Mouse (Mus musculus): ENCODE results near the gene Slc36a2. TPM values are rescaled to one million over a fixed set of nuclear protein-coding genes. Genes with fewer than 3 reads are reported as not detected.

Slc36a2 gene
- total and polyA plus RNA-seq, 3 experiments = not detected

DNA sequence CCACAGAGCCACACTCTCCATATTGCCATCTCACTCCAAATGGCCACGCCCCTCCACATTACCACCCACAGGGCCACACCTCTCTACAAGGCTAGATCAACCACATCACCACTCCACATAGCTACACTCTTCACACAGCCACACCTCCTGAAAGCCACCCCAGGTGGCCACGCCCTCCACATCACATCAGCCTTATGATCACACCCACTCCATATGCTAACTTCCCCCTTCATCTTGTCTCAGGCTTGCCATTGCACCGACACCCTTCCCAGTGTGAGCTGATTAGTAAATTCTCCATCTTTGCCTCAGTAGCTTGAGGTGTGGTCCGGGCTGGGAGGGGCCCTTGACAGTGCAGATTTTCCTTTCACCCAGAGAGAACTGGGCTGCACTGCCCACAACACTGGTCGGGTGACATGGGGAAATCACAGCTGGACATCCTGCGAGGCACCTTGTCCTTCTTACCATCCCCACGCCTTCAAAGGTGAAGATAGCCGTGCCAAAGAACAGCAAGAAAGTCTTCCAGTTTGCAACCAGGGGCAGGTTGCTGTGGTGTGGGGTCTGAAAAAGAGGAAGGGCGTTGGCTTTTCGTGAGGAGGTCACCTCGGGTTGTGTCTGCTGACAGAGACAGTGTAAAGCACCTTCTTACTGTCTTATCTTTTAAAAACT is 53.7 kb downstream of the Slc36a2 start (continued):
- no peak for TF ChIP-seq ZNF384 (IDR thresholded peaks at IDR 0.05; ENCODE audit: low read depth, low read length)
- TF ChIP-seq MYB (IDR thresholded peaks at IDR 0.05; ENCODE audit: low read depth, low read length) = peak; percentile 45; the same call in 1 of the 2 replicates
- no peak for TF ChIP-seq POLR2AphosphoS5 (IDR thresholded peaks at IDR 0.05; ENCODE audit: borderline replicate concordance, low read depth, low read length)

DNA sequence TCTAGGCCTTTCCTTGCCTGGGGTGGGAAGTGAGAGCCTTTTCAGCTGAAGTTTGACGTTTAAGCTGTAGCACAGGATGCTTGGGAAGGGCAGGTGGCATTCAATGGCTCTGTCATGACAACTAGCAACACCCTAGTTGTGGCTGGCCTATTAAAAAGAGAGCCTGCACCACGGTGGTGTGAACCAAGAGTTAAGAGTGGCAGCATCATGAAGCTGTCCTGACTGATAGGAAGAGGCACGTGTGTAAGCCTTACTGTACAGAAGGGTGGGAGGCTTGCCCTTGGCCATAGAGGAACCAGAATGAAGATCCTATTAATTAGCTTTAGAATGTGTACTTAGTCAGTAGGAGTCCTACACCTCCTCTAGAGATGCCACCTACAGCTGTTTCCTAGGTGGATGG is 56.5 kb downstream of the Slc36a2 start:
- Histone ChIP-seq H3K79me2 (ENCODE audit: control insufficient read depth, insufficient read depth, low read length, poor library complexity) (no peaks in the 10 kb centered on the region), H3K9ac (ENCODE audit: control insufficient read depth, low read depth, low read length, poor library complexity, severe bottlenecking) (no peak overlapping the region), H3K4me1 (ENCODE audit: control insufficient read depth in 1 of 2, insufficient read depth in 2 of 2, low read length in 2 of 2) (peaks cover 38 to 43% of the 10 kb centered on the region in 2 experiments), H3K27me3 (ENCODE audit: control insufficient read depth in 1 of 2, insufficient read depth in 2 of 2, low read length in 2 of 2) (no peaks in the 10 kb centered on the region), H3K27ac (ENCODE audit: control insufficient read depth, low read depth, low read length) (peak overlapping the region; percentile 27), H3K9me3 (replicated peaks; ENCODE audit: insufficient read depth, low read length) (no peaks in the 10 kb centered on the region), H3K4me3 (ENCODE audit: control insufficient read depth in 1 of 2, insufficient read depth in 1 of 2, low read depth in 2 of 2, low read length in 2 of 2) (no peak overlapping the region), H3K36me3 (ENCODE audit: control insufficient read depth in 1 of 2, insufficient read depth in 2 of 2, low read length in 2 of 2) (peaks cover 0 to 49% of the 10 kb centered on the region in 2 experiments; a peak in 2 of 4 replicates)
- DNase-seq (ENCODE audit: low read depth, low spot score) = peak; percentile 62
- TF ChIP-seq POLR2AphosphoS2 (IDR thresholded peaks at IDR 0.05; ENCODE audit: low read length) (no peak), MAX (IDR thresholded peaks at IDR 0.05; ENCODE audit: low read length) (0 out of 2 replicates have a peak, but pooled peaks have one; percentile 15), EP300 (IDR thresholded peaks at IDR 0.05; ENCODE audit: low read depth in 1 of 2, low read length in 2 of 2) (peak in 1 of 2 experiments; percentile 33; a peak in 1 of 4 replicates), CHD2 (IDR thresholded peaks at IDR 0.05; ENCODE audit: low read length) (no peak), TBP (IDR thresholded peaks at IDR 0.05; ENCODE audit: low read depth, low read length) (0 out of 2 replicates have a peak, but pooled peaks have one; percentile 8), BHLHE40 (IDR thresholded peaks at IDR 0.05; ENCODE audit: borderline replicate concordance, low read depth, low read length) (peak; percentile 87), USF1 (IDR thresholded peaks at IDR 0.05; ENCODE audit: low read depth, low read length) (peak; percentile 41; the same call in 1 of the 2 replicates)

- H3K9ac ChIP-seq (ENCODE audit: control insufficient read depth, low read depth, low read length, poor library complexity, severe bottlenecking) = no peak overlapping the region
- DNase-seq (ENCODE audit: low read depth, low spot score) = peak; percentile 78
- no peaks in the 10 kb centered on the region for H3K9me3 ChIP-seq (replicated peaks; ENCODE audit: insufficient read depth, low read length)
- H3K27ac ChIP-seq (ENCODE audit: control insufficient read depth, low read depth, low read length) = peak overlapping the region; percentile 27; the same call in 1 of the 2 replicates
- H3K4me3 ChIP-seq (ENCODE audit: control insufficient read depth in 1 of 2, insufficient read depth in 1 of 2, low read depth in 2 of 2, low read length in 2 of 2) = 0 out of 4 replicates have a peak overlapping the region, but pooled peaks of 1 of the 2 experiments have one; percentile 10
- H3K36me3 ChIP-seq (ENCODE audit: control insufficient read depth in 1 of 2, insufficient read depth in 2 of 2, low read length in 2 of 2) = peaks cover 0 to 44% of the 10 kb centered on the region in 2 experiments; a peak in 2 of 4 replicates
- H3K27me3 ChIP-seq (ENCODE audit: control insufficient read depth in 1 of 2, insufficient read depth in 2 of 2, low read length in 2 of 2) = no peaks in the 10 kb centered on the region
- H3K4me1 ChIP-seq (ENCODE audit: control insufficient read depth in 1 of 2, insufficient read depth in 2 of 2, low read length in 2 of 2) = peaks cover 34 to 40% of the 10 kb centered on the region in 2 experiments
- no peaks in the 10 kb centered on the region for H3K79me2 ChIP-seq (ENCODE audit: control insufficient read depth, insufficient read depth, low read length, poor library complexity)
- TF ChIP-seq POLR2AphosphoS5 (IDR thresholded peaks at IDR 0.05; ENCODE audit: borderline replicate concordance, low read depth, low read length) (no peak), RAD21 (IDR thresholded peaks at IDR 0.05; ENCODE audit: low read depth, low read length) (no peak), USF1 (IDR thresholded peaks at IDR 0.05; ENCODE audit: low read depth, low read length) (no peak), E2F4 (IDR thresholded peaks at IDR 0.05; ENCODE audit: borderline replicate concordance, low read depth, low read length) (no peak), MYB (IDR thresholded peaks at IDR 0.05; ENCODE audit: low read depth, low read length) (no peak), ELF1 (IDR thresholded peaks at IDR 0.05; ENCODE audit: low read depth, low read length) (no peak), MAFK (IDR thresholded peaks at IDR 0.05; ENCODE audit: borderline replicate concordance, low read depth, low read length) (no peak), GABPA (IDR thresholded peaks at IDR 0.05; ENCODE audit: low read depth, low read length) (no peak), MEF2A (IDR thresholded peaks at IDR 0.05; ENCODE audit: extremely low read depth, insufficient replicate concordance, low read depth, low read length, poor library complexity, severe bottlenecking) (peak; percentile 95; the same call in 1 of the 2 replicates), USF2 (IDR thresholded peaks at IDR 0.05; ENCODE audit: borderline replicate concordance in 1 of 2, insufficient read depth in 1 of 2, low read depth in 1 of 2, low read length in 2 of 2) (no peak), BHLHE40 (IDR thresholded peaks at IDR 0.05; ENCODE audit: borderline replicate concordance, low read depth, low read length) (0 out of 2 replicates have a peak, but pooled peaks have one; percentile 18), TBP (IDR thresholded peaks at IDR 0.05; ENCODE audit: low read depth, low read length) (peak; percentile 43; the same call in 1 of the 2 replicates), ZMIZ1 (IDR thresholded peaks at IDR 0.05; ENCODE audit: low read depth, low read length) (no peak), GATA1 (IDR thresholded peaks at IDR 0.05; ENCODE audit: low read depth, low read length) (peak; percentile 99), ZKSCAN1 (IDR thresholded peaks at IDR 0.05; ENCODE audit: low read depth, low read length) (no peak), TCF12 (IDR thresholded peaks at IDR 0.05; ENCODE audit: low read depth, low read length) (0 out of 2 replicates have a peak, but pooled peaks have one; percentile 33), RCOR1 (IDR thresholded peaks at IDR 0.05; ENCODE audit: low read depth, low read length) (peak; percentile 59), ZC3H11A (IDR thresholded peaks at IDR 0.05; ENCODE audit: low read depth, low read length) (no peak), CTCF (IDR thresholded peaks at IDR 0.05 in 2 of 3, conservative IDR thresholded peaks at IDR 0.05 in 1 of 3; ENCODE audit: control insufficient read depth in 1 of 3, insufficient read depth in 1 of 3, low read depth in 2 of 3, low read length in 3 of 3, poor library complexity in 1 of 3, severe bottlenecking in 1 of 3) (no peak), MAX (IDR thresholded peaks at IDR 0.05; ENCODE audit: low read length) (0 out of 2 replicates have a peak, but pooled peaks have one; percentile 10), POLR2AphosphoS2 (IDR thresholded peaks at IDR 0.05; ENCODE audit: low read length) (no peak), POLR2A (IDR thresholded peaks at IDR 0.05; ENCODE audit: control insufficient read depth in 1 of 2, insufficient read depth in 1 of 2, low read depth in 1 of 2, low read length in 2 of 2, poor library complexity in 1 of 2) (no peak), CHD2 (IDR thresholded peaks at IDR 0.05; ENCODE audit: low read length) (no peak)
Measured at GRCm38 (mm10) chr11:55127937-55128336, 56.9 kb downstream of the Slc36a2 start.

Measured in MEL (cell line).